Mouse (Mus musculus) hindbrain, embryonic 14.5 days (tissue): ENCODE data around the gene Ddx27. TPM values are rescaled to one million over a fixed set of nuclear protein-coding genes. Genes with fewer than 3 reads are reported as not detected.

ENCODE experiments used
- ATAC-seq: fragments of 200-750 bp; cut with Nextera tagmentation; 2 replicates; pipeline ENCODE4 v1.8.0; 2017; ENCODE audit warnings: moderate number of reproducible peaks, mild to moderate bottlenecking, moderate TSS enrichment, moderate library complexity; ENCODE audit not compliant: low FRiP score
- DNase-seq: peaks from one replicate; pipeline ENCODE4 v3.0.0-alpha.2; 2015; ENCODE audit warnings: low spot score
- H3K27ac ChIP-seq: fragments of 300-500 bp; sonication (generic); 2 replicates; pipeline ENCODE4 v1.5.1; 2014; ENCODE audit warnings: mild to moderate bottlenecking, moderate library complexity
- H3K27me3 ChIP-seq: fragments of 300-500 bp; sonication (generic); 2 replicates; pipeline ENCODE4 v1.6.1; 2014; ENCODE audit warnings: mild to moderate bottlenecking, low read length, mixed read lengths; ENCODE audit not compliant: control insufficient read depth, insufficient read depth
- H3K36me3 ChIP-seq: fragments of 300-500 bp; sonication (generic); replicated peaks from 2 replicates; pipeline ENCODE4 v1.6.1; 2014; ENCODE audit not compliant: control insufficient read depth, insufficient read depth
- H3K4me1 ChIP-seq: fragments of 300-500 bp; sonication (generic); replicated peaks from 2 replicates; pipeline ENCODE4 v1.6.1; 2014; ENCODE audit warnings: antibody characterized with exemption, low read length, mixed read lengths; ENCODE audit not compliant: control insufficient read depth, insufficient read depth
- H3K4me2 ChIP-seq: fragments of 300-500 bp; sonication (generic); replicated peaks from 2 replicates; pipeline ENCODE4 v1.6.1; 2014; ENCODE audit warnings: mild to moderate bottlenecking, moderate library complexity
- H3K4me3 ChIP-seq: fragments of 300-500 bp; sonication (generic); replicated peaks from 2 replicates; pipeline ENCODE4 v1.5.1; 2014; ENCODE audit warnings: mild to moderate bottlenecking, low read length
- H3K9ac ChIP-seq: fragments of 300-500 bp; sonication (generic); 2 replicates; pipeline ENCODE4 v1.6.1; 2014
- H3K9me3 ChIP-seq: fragments of 300-500 bp; sonication (generic); 2 replicates; pipeline ENCODE4 v1.6.1; 2016; ENCODE audit warnings: low read length; ENCODE audit not compliant: control insufficient read depth
- WGBS: fragments of 180-500 bp; shearing (Covaris S2); extraction: QIAGEN DNeasy Blood & Tissue Kit; methylation state at CpG from one replicate; pipeline ENCODE4 v1.1.7; 2014; 5-methylcytosine and 5-hydroxymethylcytosine counted together
- polyA plus RNA-seq: library from polyadenylated mRNA; unstranded; fragments of >200 nt; fragmentation: Nextera tagmentation; extraction: Ambion mirVana; gene quantifications from 2 replicates; pipeline ENCODE4 v1.2.1, GENCODE M21; 2014

Gene Ddx27
- polyA plus RNA-seq, 1 experiment from 2014 or later, result 29.3 TPM

DNA sequence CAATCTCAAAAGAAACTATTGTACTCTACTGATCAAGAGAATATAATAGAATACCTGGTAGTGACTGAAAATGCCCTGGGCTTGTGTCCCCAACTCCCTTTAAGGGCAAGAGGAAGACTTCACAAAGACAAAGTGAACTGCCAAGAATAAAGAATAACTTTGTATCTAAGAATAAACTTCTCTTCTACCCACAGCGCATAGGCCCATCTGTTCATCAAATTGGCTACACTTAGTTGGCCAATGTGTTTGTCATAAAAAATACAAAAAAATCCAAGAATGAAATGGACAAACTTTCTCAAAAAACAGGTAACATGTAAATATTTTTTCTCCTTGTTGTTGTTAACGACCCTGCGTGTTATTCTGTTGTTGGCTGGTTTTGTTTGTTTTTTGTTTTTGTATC lies 4.4 kb upstream of the Ddx27 start:
- Histone ChIP-seq H3K27ac (no peak overlapping the region), H3K36me3 (no peaks in the 10 kb centered on the region), H3K4me2 (no peak overlapping the region), H3K27me3 (no peaks in the 10 kb centered on the region), H3K9ac (no peak overlapping the region), H3K4me1 (peaks cover 4% of the 10 kb centered on the region; the same call in 1 of the 2 replicates), H3K4me3 (no peak overlapping the region), H3K9me3 (no peaks in the 10 kb centered on the region)
- DNase-seq, result no peak
- ATAC-seq, result no peak
- 92% methylated on average over 3 of the region's 3 CpGs for WGBS

DNA sequence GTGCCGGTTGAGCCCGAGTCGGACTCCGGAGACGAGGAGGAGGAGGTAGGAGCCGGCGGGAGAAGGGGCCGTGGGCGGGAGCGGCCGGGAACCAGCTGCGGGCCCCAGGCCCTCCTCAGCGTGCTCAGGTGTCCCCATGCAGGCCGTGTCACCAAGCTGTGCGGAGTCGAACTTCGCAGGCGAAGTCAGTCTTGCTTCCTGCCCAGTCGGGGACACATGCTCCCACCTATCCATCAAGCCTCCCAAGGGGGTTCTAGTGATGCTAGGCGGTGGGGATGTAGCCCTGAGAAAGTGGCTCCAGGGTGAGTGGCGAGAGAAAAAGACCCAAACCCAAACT lies 357 bp downstream of the Ddx27 start:
- H3K9me3 ChIP-seq, result no peaks in the 10 kb centered on the region
- peak overlapping the region; percentile 67 for H3K4me3 ChIP-seq
- no peaks in the 10 kb centered on the region for H3K27me3 ChIP-seq
- peak; percentile 69; the same call in 1 of the 2 replicates for ATAC-seq
- H3K4me2 ChIP-seq, result peak overlapping the region; percentile 79
- peaks cover 27% of the 10 kb centered on the region for H3K36me3 ChIP-seq
- under 1% methylated on average over 21 of the region's 21 CpGs for WGBS
- no peak for DNase-seq
- peaks cover 11% of the 10 kb centered on the region for H3K4me1 ChIP-seq
- H3K27ac ChIP-seq, result no peak overlapping the region
- H3K9ac ChIP-seq, result peak overlapping the region; percentile 67

DNA sequence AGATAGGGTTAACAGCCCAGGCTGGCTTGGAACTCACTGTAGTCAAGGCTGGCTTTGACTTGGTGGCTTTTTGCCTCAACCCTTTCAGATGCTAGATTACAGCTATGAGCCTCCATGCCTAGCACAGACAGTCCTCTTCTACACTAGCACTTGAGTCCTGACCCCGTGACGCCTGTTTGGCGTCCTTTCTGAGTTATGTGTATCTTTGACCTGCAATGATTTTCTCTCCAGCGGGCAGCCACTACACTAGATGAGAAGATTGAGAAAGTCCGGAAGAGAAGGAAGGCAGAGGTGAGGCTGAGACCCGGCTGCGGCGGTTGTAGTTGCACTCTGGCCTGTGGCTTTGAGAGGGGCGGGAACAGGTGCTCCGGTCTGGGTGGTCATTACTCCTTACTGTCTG lies 4.4 kb downstream of the Ddx27 start:
- Histone ChIP-seq H3K9me3 (no peaks in the 10 kb centered on the region), H3K4me3 (no peak overlapping the region), H3K27ac (no peak overlapping the region), H3K27me3 (no peaks in the 10 kb centered on the region), H3K9ac (no peak overlapping the region), H3K4me1 (peaks cover 11% of the 10 kb centered on the region), H3K36me3 (peaks cover 63% of the 10 kb centered on the region), H3K4me2 (no peak overlapping the region)
- no peak for DNase-seq
- ATAC-seq, result no peak
- WGBS, result 95% methylated on average over 10 of the region's 10 CpGs

DNA sequence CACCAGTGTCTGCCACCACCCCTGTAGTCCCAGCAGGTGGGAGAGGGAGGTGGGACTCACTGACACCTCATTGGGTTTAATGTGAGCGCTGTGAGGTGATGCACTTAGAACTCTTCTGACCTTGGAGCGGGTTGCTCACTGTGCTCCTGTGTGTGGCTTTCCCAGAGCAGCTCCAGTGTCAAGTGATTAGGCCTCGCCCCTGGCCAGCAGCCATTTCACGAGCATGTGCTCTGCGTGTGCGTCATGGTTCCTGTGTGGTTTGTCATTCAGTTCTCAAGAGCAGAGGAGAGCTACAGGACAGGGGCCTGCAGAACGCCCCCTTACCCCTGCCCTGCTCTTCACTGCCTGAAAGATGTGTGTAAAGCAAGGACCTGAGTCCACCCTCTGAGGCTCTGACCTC lies 13.6 kb downstream of the Ddx27 start:
- Histone ChIP-seq H3K36me3 (peaks cover 96% of the 10 kb centered on the region), H3K4me1 (no peaks in the 10 kb centered on the region), H3K9me3 (no peaks in the 10 kb centered on the region), H3K27me3 (no peaks in the 10 kb centered on the region), H3K4me2 (no peak overlapping the region), H3K9ac (no peak overlapping the region), H3K27ac (no peak overlapping the region), H3K4me3 (no peak overlapping the region)
- DNase-seq, result no peak
- WGBS, result 97% methylated on average over 7 of the region's 7 CpGs
- no peak for ATAC-seq

DNA sequence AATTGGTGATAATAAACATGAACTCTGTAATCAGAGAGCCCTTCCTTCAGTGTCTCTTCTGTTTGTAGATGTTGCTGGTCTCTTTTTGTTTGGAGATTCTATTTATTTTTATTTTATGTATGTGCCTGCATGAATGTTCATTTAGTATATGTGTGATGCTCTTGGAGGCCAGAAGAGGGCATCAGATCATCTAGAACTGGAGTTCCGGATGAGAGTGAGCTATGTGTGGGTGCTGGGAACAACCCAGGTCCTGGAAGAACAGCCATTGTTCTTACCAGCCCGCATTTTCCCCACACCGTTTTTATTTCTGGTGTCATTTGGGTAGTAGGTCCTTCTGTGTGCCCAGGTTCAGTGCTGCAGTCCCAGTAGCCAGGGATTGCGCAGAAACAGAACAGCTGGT lies 15.5 kb downstream of the Ddx27 start:
- DNase-seq, result no peak
- Histone ChIP-seq H3K27ac (no peak overlapping the region), H3K4me3 (no peak overlapping the region), H3K4me1 (no peaks in the 10 kb centered on the region), H3K4me2 (no peak overlapping the region), H3K36me3 (peaks cover 99% of the 10 kb centered on the region), H3K27me3 (no peaks in the 10 kb centered on the region), H3K9me3 (no peaks in the 10 kb centered on the region), H3K9ac (no peak overlapping the region)
- ATAC-seq, result no peak
- WGBS, result 94% methylated on average over 4 of the region's 4 CpGs

DNA sequence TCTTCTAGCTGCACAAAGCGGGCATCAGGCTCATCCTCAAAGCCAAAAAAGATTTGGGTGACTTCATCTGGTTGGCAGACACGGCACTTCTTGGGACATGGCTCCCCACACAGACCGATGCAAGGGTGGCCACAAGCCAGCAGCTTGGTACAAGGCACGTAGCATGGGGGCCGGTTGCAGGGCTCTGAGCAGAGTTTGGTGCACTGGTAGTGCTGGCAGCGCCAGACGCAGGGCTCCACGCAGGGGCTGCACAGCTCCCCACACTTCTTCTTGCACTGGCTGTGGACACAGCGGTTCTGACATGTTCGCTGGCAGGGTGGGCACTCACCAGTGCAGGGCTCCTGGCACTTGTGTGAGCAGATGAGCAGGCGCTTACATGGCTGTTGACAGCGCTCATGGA lies 22.7 kb downstream of the Ddx27 start:
- Histone ChIP-seq H3K4me1 (no peaks in the 10 kb centered on the region), H3K27ac (no peak overlapping the region), H3K27me3 (no peaks in the 10 kb centered on the region), H3K9ac (no peak overlapping the region), H3K4me3 (no peak overlapping the region), H3K4me2 (no peak overlapping the region), H3K36me3 (peaks cover 100% of the 10 kb centered on the region), H3K9me3 (no peaks in the 10 kb centered on the region)
- no peak for ATAC-seq
- WGBS, result 97% methylated on average over 12 of the region's 12 CpGs
- no peak for DNase-seq

DNA sequence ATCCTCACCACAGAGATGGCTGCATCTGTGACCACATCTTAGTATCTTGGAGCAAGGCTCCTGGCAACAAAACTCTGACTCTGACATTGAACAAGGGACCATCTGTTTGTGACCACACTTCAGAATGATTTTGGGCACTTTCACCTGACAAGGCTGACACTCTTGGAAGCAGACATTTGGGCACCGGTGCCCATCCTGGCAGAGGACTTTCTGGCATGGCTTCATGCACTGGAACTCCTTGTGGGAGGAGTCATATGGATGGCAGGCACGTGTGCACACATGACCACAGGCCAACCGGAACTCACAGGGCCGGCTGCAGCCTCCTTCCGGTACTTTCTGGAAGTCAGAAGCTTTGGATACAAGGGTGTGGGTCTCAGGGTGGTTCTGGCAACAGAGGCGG lies 23.3 kb downstream of the Ddx27 start:
- H3K9ac ChIP-seq, result no peak overlapping the region
- no peak overlapping the region for H3K4me2 ChIP-seq
- ATAC-seq (no peak), DNase-seq (no peak)
- peaks cover 100% of the 10 kb centered on the region for H3K36me3 ChIP-seq
- H3K4me1 ChIP-seq, result no peaks in the 10 kb centered on the region
- 93% methylated on average over 6 of the region's 6 CpGs for WGBS
- no peaks in the 10 kb centered on the region for H3K27me3 ChIP-seq
- no peak overlapping the region for H3K4me3 ChIP-seq
- no peaks in the 10 kb centered on the region for H3K9me3 ChIP-seq
- H3K27ac ChIP-seq, result no peak overlapping the region

DNA sequence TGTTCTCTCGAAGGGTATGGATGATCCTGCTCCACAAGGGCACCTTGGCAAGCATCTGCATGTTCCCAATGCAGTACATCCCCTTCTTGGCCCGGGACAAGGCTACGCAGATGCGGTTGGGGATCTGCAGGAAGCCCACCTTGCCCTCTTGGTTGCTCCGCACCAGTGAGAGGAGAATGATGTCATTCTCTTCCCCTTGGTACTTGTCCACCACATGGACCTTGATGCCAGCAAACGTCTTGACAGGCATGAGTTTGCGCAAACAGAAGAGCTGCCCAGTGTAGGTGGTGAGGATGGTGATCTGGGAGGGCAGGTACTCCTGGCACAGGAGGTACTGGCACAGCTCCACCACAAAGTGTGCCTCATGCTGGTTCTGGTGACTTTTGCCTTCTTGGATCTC lies 23.7 kb downstream of the Ddx27 start:
- 97% methylated on average over 7 of the region's 7 CpGs for WGBS
- ATAC-seq (no peak; the same call in 1 of the 2 replicates), DNase-seq (no peak)
- Histone ChIP-seq H3K36me3 (peaks cover 100% of the 10 kb centered on the region), H3K4me1 (no peaks in the 10 kb centered on the region), H3K27me3 (no peaks in the 10 kb centered on the region), H3K9ac (no peak overlapping the region), H3K9me3 (no peaks in the 10 kb centered on the region), H3K27ac (no peak overlapping the region), H3K4me3 (no peak overlapping the region), H3K4me2 (no peak overlapping the region)

DNA sequence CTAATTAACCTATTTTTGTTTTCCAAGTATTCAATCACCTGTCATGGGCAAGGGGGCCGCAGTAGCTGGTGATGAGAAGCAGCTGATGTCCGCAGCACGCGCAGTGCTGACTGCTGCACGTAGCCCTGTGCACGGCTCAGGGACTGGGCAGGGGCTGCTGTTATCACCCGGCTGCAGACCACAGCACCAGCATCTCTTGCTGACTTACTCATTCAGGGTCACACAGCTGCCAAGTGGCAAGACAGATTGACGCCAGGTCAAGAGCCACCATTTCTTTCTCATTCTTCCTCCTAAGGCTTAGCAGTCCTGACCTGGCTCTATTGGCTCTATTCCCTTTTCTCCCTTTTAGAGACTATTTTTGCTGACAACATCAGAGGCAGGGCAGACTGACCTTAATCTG lies 24.4 kb downstream of the Ddx27 start:
- DNase-seq (no peak), ATAC-seq (no peak)
- Histone ChIP-seq H3K9me3 (no peaks in the 10 kb centered on the region), H3K27me3 (no peaks in the 10 kb centered on the region), H3K4me2 (no peak overlapping the region), H3K4me3 (no peak overlapping the region), H3K9ac (no peak overlapping the region), H3K36me3 (peaks cover 100% of the 10 kb centered on the region), H3K27ac (no peak overlapping the region), H3K4me1 (no peaks in the 10 kb centered on the region)
- WGBS, result 79% methylated on average over 8 of the region's 8 CpGs

DNA sequence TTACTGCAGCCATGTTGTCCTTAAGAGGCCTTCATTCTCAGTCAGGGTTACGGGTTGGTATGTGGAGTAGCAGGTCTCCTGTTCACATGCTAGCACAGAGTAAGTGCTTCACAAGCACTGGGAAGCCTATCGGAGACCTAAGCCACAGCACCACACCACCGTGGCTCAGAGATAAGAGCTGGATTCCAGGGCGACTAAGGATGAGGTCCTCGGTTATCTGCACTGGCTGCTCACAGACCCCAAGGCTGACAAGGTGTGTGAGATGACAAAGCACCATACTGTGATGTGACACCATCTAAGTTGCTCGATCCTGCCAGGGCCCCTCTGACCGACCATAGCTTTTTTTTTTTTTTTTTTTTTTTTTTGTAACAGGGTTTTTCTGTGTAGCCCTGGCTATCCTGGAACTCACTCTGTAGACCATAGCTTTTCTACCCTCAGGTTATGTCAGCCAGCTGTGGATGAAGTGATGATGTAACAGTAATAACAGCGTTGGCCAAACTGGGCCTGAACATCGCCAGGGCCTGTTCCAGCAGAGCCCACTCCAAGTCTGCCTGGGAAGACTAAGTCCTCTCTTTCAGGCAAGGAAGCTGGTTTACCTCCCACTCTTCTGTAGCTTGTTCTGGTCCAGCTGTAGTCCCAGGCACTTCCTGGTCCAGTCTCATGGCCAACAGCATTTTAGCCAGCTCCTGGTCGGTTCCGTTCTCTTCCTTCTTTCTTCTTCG lies 28.6 kb downstream of the Ddx27 start:
- H3K4me2 ChIP-seq, result no peak overlapping the region
- no peak overlapping the region for H3K27ac ChIP-seq
- no peaks in the 10 kb centered on the region for H3K4me1 ChIP-seq
- no peak for ATAC-seq
- no peak for DNase-seq
- 96% methylated on average over 12 of the region's 12 CpGs for WGBS
- no peak overlapping the region for H3K9ac ChIP-seq
- H3K4me3 ChIP-seq, result no peak overlapping the region
- peaks cover 96% of the 10 kb centered on the region for H3K36me3 ChIP-seq
- no peaks in the 10 kb centered on the region for H3K9me3 ChIP-seq
- H3K27me3 ChIP-seq, result no peaks in the 10 kb centered on the region
